Mouse (Mus musculus) erythroblast, embryonic 14.5 days (primary cell): ENCODE results near the gene Papola.

Experiments
- GATA1 ChIP-seq: IDR thresholded peaks from 2 replicates; pipeline ENCODE4 v1.6.1; 2012; ENCODE audit warnings: low read length, inconsistent platforms, mixed read lengths
- TAL1 ChIP-seq: IDR thresholded peaks from 3 replicates; pipeline ENCODE4 v1.6.1; 2012; ENCODE audit warnings: low read length, inconsistent platforms, mixed read lengths

GRCm38 (mm10) chr12:105876931-105877330 is 92.4 kb downstream of the Papola start:
- TF ChIP-seq GATA1 (no peak), TAL1 (no peak)
